Mouse (Mus musculus) activated CD4-positive, CD25-positive, alpha-beta regulatory T cell, adult 4 months (primary cell): ENCODE results near the gene Tagln2. TPM values are rescaled to one million over a fixed set of nuclear protein-coding genes. Genes with fewer than 3 reads are reported as not detected.

Experiments
- ATAC-seq: one replicate; pipeline ENCODE4 v1.8.0; 2017
- polyA plus RNA-seq, 2 experiments: library from polyadenylated mRNA; unstranded; fragments of 100-300 nt; shearing (Covaris generic); gene quantifications; one replicate each; pipeline ENCODE4 v1.2.1; 2017

The Tagln2 gene
- polyA plus RNA-seq = 100 to 1,000 TPM; 319 to 387 TPM

DNA sequence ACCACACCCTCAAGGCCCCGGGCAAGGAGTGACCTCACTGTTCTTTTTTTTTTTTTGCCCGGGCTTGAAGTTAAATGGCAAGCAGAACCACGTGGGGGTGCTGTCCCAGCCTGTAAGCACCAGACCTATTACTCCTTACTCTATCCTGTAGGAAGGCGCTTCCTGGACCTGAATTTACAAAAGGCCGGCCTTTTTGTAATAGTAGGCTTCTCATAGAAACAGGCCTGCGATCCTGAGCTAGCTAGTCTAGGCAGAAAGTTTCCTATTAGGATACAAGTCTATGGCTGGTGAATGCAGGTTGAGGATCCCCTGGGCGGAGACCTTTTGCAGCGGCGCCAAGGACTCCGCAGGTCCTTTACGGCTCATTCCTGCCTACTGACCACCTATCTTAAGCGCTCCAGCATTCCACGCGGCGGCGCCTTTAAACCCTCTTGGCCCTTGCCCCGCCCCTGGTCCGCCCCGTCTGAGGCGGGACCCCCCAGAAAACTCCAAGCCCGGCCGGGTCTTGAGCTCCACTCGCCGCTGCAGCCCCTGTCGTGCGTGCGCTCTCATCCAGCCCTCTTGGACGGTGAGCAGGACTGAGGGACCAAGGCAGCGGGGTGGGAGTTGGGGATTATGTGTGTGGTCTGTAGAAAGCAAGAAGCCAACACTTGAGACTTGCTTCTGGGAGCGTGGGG, at the start of gene Tagln2:
Tagln2 (plus strand) TSS at position 283 of the 677 bp plus-strand sequence.
- peak; percentile 24 for ATAC-seq

DNA sequence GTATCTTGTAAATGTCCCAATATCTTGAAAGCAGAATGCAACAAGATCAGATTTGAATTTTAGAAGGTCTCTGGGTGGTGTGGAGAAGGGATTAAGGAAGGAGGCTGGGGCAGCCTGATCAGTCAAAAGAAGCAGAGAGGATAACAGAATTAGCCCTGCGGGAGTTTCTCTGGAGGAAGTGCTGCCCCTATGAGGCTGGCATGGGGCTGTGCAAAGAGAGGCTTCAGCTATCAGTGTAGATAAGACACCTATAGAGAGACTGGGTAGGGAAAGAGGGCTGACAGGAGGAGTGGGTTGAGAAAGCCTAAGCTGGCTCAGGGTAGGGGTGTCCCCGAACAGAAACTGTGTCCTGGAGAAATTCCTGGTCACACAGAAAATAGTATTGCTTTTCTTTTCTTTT, 49.6 kb upstream of the Tagln2 start:
- no peak for ATAC-seq

DNA sequence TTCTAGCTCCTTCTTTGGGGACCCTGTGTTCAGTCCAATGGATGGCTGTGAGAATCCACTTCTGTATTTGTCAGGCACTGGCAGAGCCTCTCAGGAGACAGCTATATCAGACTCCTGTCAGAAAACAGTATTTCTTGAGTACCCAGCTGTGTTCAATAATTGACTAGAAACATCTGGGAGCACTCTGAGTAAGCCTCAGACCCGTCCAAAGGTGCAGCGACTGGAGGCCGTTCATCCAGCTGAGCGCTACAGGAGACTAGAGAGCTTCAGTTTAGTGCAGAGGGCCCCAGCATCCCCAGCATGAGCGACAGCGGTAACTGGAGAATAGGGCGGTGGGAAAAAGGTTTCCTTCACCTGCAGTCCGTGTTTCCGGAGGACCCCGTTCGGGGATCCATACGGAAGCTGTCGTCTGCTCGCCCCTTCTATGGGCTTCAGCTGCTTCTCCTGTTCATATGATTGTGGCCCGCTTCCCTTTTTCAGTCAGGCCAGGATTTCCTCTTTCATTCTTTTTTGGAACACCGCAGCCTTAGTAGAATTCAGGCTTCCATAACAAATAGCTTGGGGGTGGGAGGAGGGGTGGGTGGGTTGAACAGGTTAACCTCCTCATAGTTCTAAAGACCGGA, 48.9 kb upstream of the Tagln2 start:
- ATAC-seq = no peak

DNA sequence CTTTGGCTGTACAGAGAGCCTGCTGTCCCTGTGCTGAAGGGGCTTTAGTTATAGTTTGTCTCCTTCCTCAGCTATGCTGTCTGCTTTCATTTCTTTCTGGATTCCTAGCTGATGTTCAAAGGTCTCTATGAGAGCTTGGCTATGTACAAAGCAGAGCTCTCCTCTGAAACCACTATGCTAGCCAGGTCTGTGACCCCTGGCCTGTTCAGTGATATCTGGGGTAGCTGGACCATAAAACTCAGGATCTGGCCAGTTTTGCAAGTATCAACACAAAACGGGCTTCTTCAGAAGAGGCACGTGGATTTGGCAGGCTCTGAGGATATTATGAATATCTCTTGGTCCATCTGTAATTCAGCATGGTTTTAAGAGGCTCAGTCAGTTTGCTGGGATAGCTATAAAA, 46.9 kb upstream of the Tagln2 start:
- ATAC-seq = no peak

DNA sequence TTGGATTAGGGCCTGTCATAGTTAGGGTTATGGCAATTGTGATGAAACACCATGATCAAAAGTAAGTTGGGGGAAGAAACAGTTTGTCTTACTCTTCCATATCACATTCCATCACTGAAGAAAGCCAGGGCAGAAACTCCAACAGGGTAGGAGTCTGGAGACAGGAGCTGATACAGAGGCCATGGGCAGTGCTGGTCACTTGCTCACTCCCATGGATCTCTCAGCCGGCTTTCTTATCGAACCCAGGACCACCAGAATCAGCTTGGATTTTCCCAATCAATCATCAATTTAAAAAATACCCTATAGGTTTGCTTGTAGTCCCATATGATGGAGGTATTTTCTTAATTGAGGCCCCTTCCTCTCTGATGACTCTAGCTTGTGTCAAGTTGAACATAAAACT, 46.0 kb upstream of the Tagln2 start:
- no peak for ATAC-seq

DNA sequence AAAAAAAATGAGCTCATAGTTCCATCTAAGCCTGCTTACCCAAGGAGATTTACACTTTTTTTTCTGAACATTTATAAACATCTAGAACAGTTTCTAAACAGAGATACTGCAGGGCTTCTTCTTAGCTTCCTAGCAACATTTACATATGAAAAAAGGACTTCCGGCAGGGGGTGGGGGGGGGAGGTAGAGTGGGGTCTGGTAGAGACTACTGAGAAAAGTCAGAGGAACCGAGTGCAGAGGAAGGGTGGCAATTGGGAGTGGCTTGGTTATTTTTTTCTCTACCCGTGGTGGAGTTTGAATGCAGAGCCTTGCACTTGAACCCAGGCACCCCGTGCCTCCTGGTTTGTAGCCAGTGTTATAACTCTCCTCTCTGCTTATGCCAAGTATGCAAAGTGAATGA, 44.4 kb upstream of the Tagln2 start:
- peak; percentile 75 for ATAC-seq

DNA sequence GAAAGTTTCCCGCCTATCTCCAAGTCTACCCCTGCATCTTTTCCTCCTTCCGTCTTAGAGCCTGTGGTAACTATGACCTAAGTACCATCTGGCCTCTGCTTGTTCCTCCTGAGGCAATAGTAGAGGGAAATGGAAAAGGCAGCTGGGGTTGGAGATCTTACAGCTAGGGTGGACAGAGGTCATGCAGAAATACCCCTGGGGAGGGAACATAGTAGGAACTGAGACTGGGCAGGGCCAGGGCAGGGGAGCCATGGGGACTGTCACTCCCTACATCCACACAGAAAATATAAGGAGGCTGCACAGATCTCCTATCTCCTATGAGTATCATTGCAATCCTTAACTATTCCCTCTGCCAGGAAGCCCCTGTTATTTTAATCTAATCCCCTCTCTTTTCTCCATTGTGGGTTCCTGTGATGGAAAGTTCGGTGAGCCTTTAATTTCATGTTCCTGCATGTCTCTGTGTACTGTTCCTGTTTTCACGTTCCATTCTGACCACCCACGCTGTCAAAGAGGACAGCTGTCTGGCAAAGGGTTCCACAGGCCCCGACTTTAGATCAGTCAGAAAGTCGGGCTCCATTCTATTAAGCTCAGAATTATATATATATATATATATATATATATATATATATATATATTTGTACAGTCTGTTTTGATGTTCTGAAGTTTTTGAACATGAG, 43.7 kb upstream of the Tagln2 start:
- no peak for ATAC-seq

DNA sequence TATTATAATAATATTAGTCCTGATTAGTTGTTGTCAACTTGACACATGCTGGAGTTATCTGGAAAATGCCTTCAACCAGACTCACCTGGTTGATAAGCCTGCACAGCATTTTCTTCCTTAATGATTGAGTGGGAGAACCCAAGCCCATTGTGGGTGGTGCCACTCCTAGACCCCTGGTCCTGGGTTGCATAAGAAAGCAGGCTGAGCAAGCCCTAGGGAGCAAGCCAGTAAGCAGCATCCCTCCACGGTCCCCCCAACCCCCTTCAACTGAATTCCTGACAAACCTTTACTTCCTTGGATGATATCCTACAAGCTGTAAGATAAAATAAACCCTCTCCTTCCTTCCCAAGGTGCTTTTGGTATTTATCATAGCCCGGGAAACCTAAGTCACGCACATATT, 42.7 kb upstream of the Tagln2 start:
- no peak for ATAC-seq

DNA sequence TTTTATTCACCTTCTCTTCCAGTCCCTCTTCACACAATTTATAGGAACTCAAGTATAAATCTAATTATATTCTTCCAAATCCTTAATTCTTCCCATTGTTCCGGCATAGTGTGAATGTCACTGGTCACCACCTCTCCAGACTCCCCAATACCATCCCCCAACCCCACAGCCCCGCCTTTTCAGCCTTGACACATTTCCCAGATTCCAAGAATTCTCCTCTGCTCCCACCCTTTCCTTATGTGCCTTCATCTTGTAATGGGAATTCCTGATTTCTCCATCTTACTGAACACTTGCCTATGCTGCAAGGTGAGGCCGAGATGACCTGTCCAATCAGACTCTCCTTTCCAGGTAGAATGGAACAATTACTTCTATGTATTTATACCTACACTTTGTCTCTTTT, 41.8 kb upstream of the Tagln2 start:
- ATAC-seq = no peak

DNA sequence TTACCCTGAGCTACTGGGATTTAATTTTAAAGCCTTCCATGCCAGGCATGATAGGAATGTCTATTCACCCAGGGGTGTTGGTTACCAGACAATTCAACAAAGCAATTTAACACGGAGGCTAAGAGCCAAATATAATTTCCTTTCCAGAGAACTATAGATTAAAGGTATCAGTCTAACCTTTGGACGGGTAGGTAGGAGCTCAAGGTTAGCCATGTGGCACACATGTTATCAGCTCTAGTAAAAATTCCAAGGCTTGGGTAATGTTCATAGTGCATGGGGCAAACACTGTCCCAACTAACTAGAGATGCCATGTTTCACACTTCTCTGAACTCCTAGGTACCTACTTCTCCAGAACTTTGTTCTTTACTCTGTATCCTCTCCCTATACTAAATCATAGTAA, 38.2 kb upstream of the Tagln2 start:
- ATAC-seq = no peak

DNA sequence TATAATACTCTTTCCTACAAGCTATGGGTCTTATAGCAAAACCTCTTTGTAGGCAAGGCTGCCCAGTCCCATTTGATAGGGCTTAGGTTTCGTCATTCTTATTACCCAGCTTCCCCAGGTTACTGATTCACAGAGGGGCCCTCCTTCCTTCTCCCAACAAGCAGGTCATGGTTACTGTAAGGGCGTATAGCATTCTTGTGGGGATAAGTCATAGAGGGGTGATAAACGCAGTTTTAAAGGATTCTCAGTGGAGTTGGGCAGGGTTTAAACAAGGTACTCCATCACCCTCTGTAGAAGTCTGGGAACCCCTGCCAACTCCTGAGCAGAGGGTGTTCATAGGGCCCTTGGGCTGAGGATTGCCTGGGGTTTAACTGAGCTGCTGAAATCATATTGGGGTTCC, 37.3 kb upstream of the Tagln2 start:
- no peak for ATAC-seq

DNA sequence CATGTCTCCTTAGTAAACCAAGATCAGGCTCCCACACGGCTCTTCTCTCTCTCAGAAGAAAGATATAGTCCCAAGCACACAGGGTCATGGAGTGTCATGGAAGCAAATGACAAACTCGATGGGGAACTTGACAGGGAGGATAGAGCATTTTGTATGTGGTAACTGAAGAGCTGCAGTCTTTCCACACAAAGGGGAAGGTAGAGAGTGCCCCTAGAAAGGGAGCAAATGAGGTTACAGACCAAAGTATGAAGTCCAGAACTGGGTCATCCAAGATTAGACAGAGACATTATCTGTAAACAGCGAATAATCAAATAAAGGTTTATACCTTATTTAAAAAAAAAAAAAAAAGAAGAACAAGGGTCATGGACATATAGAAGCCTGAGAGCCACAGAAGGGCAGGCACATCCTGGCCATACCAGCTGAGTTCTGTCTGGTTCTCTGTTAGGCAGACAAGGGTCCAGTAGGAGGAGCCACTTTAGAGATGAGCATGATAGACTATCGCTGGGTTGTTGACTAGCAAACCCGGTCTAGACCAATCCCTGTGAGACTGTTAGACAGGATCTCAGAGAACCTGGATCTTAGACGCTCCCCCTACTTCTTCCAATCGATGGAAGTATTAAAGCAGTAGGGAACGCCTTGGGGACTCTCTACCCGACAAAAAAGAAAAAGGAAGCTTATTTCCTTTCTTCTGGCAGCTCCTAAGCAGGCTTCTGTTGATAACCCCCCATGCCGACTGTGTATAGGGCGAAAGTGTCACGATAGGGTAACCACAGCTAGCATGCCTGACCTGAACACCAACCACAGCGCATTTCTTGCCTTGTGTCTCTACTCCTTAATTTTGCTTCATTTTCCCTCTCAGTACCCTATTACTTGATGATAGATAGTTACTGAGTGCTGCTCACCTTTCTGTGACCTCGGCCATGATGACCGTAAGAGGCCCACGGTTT, 36.2 kb upstream of the Tagln2 start:
- no peak for ATAC-seq

DNA sequence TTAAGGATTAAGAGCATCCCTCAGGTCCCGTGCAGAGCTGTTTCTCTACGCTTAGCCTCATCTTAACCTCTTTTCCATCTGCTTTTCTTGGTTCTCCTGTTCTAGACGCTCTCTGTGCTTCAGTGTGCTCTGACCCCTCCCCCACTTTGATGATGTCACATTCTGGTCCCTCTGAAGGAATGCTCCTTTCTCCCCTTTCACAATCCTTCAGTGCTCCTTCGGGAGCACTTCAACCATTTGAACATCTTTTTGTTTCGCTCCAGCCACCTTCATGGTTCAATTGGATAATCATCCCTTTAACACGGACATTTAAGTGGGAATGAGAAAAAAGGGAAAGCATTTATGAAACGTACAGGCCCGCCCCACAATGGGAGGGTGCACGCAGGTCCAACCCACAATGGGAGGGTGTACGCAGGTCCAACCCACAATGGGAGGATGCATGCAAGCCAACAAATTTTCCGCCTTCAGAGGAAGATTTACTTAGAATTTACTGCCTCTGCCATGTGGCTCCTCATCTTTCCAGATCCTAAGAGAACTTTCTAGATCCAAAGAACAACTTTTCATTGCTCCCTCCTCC, 31.5 kb upstream of the Tagln2 start:
- ATAC-seq = no peak

DNA sequence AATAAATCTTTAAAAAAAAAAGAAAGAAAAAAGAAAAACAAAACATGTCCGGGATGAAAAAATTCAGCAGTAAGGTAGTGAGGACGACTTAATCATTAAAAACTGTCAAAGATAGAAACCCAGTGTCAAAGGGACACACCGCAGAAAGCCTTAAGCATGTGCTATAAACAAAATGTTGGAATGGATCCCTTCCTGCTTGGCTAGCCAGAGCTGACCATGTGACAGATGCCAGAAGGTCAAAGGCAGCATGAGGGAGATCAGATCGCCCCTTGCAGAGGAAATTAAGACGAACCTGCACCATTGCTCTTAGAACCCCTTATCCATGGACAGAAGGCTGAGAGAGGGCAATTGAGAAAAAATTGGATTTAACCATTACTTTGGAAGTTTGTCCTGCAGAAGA, 30.5 kb upstream of the Tagln2 start:
- no peak for ATAC-seq

DNA sequence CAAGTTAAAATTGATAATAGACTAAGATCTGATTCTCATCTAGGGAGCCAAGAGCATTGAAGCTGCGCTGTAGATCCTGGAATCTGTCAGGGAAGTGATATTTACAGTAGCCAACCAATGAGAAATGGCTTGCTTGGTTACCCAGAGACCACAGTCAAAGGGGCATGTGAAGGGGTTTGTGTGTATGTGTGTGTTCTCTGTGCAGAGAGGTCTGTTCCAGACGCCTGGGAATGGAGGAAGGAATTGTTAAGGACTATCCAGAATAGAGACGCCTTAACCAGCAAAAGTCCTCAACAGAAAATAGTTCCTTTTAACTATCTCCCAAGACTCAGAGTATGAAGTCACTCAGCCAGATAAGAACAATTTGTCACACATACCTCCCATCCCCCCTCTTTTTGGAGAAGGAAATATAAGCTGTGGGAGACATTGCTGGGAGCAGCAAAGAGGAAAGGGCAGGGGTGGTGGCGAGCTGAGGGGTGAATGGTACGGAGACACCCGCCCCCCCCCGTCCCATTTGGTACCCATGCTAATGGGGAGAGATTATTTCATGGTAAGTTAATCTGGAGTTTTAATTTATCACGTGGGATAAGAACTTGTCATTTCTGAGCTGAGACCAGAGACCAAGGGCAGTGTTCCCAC, 29.9 kb upstream of the Tagln2 start:
- no peak for ATAC-seq

DNA sequence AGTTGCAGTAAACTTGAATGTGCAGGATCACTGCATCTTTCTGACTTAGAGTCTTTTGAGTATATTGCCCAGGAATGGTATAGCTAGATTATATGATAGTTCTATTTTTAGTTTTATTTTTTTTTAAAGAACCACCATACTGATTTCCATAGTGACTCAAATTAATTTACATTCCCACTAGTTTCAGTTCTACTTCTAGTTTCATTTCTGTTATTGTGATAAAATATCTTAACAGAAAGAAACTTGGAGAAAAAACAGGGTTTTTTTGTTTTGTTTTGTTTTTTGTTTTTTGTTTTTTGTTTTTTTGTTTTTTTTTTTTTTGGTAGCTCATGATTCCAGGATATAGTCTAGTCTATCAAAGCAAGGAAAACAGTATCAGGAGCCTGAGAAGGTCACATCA, 26.9 kb upstream of the Tagln2 start:
- ATAC-seq = no peak

DNA sequence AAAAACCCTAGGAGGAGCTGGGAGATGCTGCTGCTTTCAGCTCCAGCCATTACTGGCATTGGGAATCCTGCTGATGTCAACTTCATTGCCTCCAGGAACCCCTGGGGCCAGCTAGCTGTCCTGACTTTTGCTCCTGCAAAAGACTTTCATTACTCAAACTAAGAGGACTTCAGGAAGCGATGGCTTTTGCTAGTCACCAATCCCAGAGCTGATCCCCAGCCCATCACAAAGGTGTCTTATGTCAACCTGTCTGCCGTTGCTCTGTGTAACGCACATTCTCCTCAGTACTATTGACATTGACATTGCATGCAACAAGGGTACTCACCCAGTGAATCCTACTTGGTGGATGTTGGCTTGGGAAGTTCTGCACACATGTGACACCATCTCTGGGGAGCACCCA, 25.7 kb upstream of the Tagln2 start:
- no peak for ATAC-seq

DNA sequence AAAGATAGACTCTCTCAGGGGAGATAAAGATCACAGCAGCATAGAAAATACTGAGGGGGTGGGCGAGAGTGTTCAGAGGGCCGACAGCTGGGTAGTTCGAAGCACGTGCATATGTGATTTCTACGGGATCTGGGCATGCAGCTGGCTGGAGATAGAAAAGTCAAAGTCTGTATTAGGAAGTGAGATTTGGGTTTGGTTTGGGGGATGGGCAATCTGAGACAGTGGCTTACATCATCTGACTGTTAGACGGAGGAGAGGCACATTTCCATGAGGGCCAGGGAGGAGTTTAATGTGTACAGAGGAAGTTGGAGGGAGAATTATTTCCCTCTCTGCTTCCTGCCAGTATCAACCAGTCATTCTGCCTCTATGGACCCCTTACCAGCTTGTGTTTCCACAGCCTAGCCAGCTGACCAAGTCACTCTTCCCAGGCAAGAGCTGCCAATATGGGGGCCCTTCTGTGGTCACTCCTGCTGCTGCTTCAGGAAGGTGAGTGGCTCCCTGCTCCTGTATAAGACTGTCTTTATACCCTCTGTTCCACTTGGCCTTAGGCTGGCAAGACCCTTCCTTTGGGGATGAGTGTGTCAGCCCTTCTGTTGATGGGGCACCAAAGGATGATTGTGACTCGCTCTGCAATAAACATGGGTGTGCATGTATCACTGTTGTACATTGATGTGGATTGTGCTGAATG, 24.6 kb upstream of the Tagln2 start, which contains the start of gene Slamf9:
Slamf9 (plus strand) TSS at position 305 of the 688 bp plus-strand sequence.
- ATAC-seq = no peak

DNA sequence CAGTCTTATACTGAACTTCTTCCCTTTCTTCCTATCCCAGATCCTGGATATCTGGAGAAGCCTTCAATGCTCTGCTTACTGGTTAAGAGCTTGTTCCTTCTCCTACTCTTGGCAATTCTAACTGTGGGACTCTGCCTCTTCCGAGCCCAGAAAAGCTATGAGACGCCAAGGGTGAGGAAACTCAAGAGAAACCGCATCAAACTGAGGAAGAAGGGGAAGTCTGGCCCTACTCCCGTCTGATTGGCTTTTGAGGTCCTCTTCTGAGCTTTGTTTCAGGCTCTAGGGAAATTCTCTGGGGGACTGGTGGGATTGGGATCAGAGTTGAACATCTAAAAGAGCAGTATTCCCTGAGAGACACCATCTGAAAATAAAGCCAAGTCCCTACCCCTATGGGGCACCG, 21.8 kb upstream of the Tagln2 start:
- no peak for ATAC-seq

DNA sequence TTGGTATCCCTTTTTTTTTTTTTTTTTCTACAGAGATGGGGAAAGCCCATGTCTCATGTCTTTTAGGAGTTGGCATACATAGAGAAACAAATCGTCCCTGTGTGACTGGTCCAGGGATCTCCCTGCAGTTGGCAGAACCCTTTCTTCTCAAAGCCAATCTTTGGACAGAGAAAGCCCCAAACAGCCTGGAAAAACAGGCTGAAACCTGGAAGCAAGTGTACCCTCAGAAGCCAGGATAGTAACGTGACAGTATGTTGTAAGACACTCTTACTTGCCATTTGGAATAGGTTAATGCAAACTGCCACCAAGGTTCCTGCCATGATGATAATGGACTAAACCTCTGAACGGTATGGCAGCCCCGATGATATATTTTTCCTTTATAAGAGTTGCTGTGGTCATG, 19.5 kb upstream of the Tagln2 start:
- ATAC-seq = no peak

DNA sequence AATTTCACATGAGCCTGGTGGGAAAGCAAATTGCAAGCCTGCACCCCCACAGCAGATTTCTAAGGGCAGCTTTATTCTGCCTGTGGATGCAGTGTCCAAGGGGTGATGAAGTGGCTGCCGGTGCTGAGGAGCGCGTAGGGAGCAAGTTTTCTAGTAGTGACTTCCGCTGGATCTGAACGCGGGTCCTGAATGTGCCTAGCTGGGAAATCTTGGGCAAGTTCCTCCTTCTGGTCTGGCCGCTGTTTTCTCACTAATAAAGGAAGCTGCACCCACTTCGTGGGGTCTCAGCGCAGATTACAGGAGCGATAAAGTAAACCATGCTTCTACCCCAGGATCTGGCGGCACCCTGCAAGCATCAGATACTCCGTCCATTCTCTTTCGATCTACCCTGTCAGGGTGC, 18.7 kb upstream of the Tagln2 start:
- ATAC-seq = no peak
